21 mouse cellular contexts compared by ENCODE assay signal in genomic region chr11:104362704-104363103, GRCm38 (mm10).
"Had no signal": no experiment of that assay in that cellular context is flagged by ENCODE, and none has a peak within 500 bp of the region (broad histone marks: within the 10 kb centered on the region; RNA-seq: fewer than 3 reads in every experiment).

No protein-coding gene starts in this region.

- H3K36me3 ChIP-seq: stomach, embryonic 15.5 days had no signal

- H3K4me3 ChIP-seq: lung, embryonic 15.5 days; midbrain, embryonic 10.5 days; midbrain, embryonic 12.5 days; myocyte; neural tube, embryonic 13.5 days; neural tube, embryonic 15.5 days; stomach, embryonic 15.5 days had no signal

- DNase-seq: liver, postnatal 0 days; lung, adult 2 months; lung, postnatal 14 days; lung, postnatal 36 days; midbrain, embryonic 14.5 days; retina, postnatal 1 day; right cerebral cortex, adult 18-20 months; right cerebral cortex, postnatal 25 days; right cerebral cortex, postnatal 4 days; spleen, adult 18-20 months; thymus, adult 2 months; thymus, postnatal 25 days; thymus, postnatal 4 days had no signal

- H3K4me1 ChIP-seq: lung, embryonic 15.5 days; midbrain, embryonic 10.5 days; midbrain, embryonic 12.5 days; neural tube, embryonic 13.5 days; neural tube, embryonic 15.5 days; stomach, embryonic 15.5 days had no signal

- H3K9ac ChIP-seq: liver, postnatal 0 days; lung, embryonic 15.5 days; midbrain, embryonic 12.5 days; neural tube, embryonic 13.5 days; neural tube, embryonic 15.5 days; stomach, embryonic 15.5 days had no signal

- H3K27me3 ChIP-seq: lung, embryonic 15.5 days; midbrain, embryonic 12.5 days; neural tube, embryonic 13.5 days; neural tube, embryonic 15.5 days; stomach, embryonic 15.5 days had no signal

- H3K27ac ChIP-seq: lung, embryonic 15.5 days; midbrain, embryonic 10.5 days; midbrain, embryonic 12.5 days; neural tube, embryonic 13.5 days; neural tube, embryonic 15.5 days; stomach, embryonic 15.5 days; stomach, postnatal 0 days had no signal

- H3K9me3 ChIP-seq: lung, embryonic 15.5 days; midbrain, embryonic 10.5 days; midbrain, embryonic 12.5 days; neural tube, embryonic 13.5 days; neural tube, embryonic 15.5 days; stomach, embryonic 15.5 days had no signal
